Mouse (Mus musculus): ENCODE data around the gene Lmbrd2.
"Not testable (repeated sequence)": the region's sequence is repeated elsewhere in the genome, so short reads cannot be mapped to it uniquely, and the experiment has no call there.

Gene Lmbrd2

DNA sequence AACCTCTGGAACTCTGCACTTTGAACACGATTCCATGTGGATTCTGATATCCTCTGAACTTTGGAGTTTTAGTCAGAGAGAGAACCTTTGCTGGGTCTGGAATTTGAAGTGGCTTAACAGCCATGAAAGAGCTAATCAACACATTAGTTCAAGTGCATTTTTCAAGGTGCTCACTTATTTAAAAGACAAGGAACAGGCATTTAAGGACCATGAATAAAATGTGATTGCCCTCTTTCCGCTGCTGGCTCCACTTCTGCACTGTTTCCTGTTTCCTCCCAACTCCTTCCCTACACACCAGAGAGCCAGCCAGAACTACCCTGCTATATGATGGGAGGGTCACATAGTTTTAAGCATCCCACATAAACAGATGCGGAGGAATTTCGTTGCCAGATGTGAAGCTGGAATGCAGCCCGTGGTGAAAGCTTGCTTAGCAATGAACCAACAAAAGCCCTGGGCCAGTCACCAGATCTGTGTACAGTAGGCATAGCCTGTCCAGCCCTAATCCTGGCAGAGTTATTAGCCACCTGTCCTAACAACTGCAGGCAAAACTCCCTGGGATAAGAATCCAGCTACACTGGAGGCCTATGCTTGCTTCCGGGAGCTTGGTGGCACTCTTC is 5.4 kb upstream of the Lmbrd2 start:
- DNase-seq (ENCODE audit: low read depth) = no peak

DNA sequence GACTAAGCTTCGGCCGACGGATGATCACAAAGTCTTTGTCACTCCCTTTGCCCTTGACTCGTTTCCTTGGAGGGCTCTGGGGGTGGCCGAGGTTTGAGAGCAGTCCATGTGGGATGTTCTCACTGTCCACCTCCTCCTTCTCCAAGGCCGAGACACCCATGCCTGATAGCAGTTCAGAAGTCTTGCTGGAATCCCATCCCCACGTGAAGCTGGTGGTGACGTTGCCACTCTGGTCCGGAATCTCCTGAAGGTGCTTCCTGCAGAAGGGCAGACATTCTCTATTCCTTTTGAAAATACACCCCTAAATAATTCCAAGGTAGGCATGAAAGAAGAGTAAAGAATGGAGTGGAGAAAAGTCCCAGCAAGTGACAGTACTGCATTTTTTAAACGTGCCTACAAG is 903 bp upstream of the Lmbrd2 start:
- peak; percentile 36 for DNase-seq (ENCODE audit: low read depth)

DNA sequence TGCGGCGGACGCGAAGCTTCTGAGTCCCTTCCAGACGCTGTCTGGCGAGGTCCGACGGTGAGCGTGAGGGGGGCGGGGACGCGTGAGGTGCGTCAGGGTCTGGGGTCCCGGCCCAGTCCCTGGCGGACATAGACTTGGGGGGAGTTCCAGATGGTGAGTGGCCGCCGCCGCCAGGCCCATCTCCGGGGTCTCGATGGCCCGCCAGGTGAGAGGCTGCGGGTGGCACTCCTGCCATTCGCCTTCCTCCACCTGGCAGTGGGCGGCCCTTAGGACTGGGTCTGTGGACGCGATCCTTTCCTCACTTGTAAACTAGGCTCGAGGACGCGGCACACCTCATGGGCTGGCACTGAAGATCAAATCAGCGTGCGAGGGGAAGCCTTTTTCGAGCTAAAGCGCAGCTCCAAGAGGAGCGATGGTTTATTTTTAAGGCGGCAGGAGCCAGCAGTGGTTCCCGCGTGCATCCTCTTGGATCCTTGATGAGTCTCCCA is 378 bp downstream of the Lmbrd2 start:
- DNase-seq (ENCODE audit: low read depth) = peak; percentile 48

DNA sequence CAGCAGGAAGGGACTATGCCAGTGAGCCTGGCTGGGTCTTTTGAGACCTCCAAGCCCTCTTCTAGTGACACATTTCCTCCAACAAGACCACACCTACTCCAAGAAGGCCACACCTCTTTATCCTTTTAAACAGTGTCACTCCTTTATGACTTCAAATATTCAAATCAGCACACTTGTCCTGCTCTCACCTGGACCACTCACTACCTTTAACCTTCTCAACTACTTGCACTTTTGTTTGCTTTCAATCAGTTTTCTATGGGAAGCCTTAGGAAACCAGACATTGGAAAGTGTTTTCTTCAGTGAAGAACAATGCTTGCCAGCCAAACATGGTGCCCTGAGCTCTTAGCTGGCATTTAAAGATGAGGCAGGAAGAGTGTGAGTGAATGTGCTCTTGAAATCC is 15.0 kb downstream of the Lmbrd2 start, which contains the start of gene Skp2:
Gene Skp2, minus strand, starts transcription at position 101 of the 400 bp plus-strand sequence.
- DNase-seq (ENCODE audit: low read depth) = no peak

DNA sequence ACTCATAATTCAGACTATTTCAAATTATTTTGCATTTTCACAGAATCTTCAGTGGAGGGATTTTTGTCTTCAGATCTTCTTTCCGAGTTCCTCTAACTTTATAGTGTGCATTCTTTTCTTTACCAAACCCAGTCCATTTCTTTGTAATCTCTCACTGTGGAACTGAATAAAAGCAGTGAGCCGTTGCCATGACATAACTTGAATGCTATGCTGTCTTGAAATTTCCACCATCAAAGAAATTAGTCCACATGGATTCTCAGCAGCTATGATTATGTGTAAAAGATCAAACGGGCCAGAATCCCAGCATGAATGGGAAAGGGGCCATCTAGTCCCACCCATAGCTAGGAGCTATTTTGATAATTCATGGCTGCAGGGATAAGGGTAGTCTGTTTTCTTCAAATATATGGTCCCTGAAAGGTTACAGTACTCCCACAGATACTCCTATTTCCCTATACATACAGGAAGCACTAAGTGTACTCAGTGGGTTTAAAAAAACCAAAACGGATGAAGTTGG is 22.3 kb downstream of the Lmbrd2 start:
- DNase-seq (ENCODE audit: low read depth) = no peak

DNA sequence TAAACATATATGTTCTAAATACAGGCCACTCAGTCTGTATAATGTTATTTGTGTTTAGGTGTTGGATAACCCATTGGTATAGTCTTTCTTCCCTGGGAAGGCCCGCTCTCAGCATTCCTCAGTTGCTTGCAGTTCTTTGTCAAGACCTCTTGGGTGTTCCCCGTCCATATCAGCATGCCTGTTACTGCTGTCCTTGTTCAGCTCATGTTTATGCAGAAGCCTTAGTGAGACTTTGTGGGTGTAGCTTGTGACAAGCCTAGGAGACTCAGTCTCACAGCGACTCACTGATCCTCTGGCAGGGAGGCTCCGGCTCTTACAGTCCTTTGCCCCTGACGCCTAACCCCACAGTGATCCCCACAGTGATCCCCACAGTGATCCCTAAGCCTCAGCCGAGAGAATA is 23.8 kb downstream of the Lmbrd2 start:
- no peak for DNase-seq (ENCODE audit: low read depth)

DNA sequence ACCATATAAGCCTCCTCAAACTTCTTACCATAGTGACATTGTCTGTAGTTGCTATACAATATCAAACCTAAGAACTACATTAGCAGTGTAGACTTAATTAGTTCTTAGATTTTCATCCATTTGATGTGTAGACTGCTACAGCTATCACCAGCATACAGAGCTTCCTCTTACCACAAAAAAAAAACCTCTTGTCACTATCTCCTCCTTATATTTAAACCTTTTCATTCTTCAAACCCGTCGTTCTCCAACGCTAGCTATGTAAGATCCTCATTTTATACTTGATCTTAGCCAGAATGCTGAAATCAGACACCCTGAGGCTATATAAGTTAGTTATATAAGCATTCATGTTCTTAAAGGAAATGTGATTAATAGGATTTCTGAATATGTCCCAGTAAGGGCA is 36.7 kb downstream of the Lmbrd2 start:
- no peak for DNase-seq (ENCODE audit: low read depth)

DNA sequence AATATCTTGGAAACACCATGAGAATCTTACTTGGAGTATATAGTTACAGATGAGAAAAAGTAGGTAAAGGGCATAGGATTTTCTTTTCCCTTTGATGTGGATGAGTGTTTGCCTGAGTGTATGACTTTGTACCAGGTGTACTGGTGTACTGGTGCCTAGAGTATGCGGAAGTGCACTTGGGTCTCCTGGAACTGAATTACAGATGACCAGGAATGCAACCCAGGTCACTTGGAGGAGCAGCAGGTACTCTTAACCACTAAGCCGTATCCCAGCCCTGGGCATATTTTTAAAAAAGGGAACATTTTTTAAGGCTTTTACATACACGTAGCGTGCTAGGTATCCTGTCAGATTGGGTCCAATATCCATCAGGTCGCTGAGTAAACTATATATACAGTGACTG is 43.6 kb downstream of the Lmbrd2 start:
- DNase-seq (ENCODE audit: low read depth) = no peak

DNA sequence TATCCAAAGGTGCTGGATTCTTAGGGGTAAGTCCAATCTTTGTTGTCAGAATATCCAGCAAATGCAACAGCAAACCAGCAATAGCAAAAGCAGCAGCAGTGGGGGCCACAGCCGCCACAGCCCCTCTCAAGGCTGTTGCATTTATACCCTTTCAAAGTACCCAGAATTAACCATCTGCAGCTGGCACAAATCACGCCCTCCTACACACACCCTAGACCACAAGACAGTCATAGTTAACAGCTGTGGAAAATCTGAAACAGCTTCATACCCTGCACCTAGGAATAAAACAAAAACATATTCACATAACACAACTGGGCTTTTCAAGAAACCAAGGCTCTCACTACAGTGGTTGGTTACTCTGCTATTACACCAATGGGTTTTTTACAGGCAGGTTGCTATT is 49.4 kb downstream of the Lmbrd2 start:
- no peak for DNase-seq (ENCODE audit: low read depth)

DNA sequence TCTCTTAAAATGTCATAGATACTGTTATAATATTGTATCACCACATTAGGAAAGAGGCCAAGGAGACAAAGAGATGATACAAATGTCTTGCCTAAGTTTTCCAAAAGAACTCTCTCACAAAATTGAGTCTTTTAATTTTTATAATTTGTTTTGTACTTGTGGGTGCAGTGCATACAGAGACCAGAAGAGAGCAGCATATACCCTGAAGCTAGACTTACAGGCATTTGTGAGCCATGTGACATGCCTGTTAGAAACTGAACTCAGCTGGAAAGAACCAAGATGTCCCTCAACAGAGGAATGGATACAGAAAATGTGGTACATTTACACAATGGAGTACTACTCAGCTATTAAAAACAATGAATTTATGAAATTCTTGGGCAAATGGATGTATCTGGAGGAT is 52.3 kb downstream of the Lmbrd2 start:
- peak; percentile 52 for DNase-seq (ENCODE audit: low read depth)

DNA sequence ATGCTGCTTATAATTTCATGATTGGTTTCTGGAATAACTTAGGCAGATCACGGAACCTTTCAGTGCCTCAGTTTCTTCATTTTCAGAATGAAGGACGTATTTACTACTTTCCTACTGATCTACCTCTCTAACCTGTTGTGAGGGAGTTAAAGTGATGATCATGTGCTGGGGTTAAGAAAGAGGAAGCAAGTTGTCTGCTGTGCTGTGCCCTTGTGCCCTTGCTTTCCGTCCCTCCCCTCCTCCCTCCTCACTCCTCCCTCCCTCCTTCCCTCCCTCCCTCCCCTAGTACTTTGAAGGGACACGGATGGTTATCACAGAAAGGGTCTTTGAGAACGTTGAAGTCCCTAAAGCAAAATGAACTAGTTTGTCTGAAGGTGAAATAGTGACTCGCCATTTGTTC is 58.1 kb downstream of the Lmbrd2 start:
- peak; percentile 28 for DNase-seq (ENCODE audit: low read depth)

DNA sequence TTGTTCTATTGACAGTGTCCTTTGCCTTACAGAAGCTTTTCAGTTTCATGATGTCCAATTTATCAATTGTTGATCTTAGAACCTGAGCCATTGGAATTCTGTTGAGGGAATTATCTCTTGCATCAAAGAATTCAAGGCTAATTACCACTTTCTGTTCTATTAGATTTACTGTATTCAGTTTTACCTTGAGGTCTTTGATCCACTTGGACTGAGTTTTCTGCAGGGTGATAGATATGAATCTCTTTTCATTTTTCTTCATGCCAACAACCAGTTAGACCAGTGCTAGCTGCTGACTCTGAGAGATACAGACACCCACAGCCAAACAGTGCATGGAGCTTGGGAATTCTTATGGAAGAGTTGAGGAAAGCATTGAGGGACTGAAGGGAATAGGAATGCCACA is 71.5 kb downstream of the Lmbrd2 start:
- DNase-seq (ENCODE audit: low read depth) = no peak

DNA sequence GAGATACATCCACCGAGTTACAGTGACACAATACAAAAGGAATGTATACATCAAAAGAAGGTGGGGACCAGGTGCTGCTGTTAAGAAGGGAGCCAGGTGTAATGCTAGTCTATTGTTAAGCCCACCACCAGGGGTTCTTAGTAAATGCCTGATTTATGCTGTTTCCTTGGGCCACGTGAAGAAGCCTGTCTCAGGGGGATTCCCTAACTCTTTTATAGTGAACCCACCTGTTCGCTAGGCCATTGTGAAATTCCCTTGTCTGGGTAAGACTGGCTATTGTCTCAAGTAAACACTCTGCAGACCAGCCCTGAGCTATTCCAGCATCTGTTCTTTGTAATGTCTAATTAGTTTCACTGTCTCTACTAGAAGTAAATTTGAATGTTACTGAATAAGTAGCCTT is 72.7 kb downstream of the Lmbrd2 start:
- DNase-seq (ENCODE audit: low read depth) = not testable (repeated sequence)

DNA sequence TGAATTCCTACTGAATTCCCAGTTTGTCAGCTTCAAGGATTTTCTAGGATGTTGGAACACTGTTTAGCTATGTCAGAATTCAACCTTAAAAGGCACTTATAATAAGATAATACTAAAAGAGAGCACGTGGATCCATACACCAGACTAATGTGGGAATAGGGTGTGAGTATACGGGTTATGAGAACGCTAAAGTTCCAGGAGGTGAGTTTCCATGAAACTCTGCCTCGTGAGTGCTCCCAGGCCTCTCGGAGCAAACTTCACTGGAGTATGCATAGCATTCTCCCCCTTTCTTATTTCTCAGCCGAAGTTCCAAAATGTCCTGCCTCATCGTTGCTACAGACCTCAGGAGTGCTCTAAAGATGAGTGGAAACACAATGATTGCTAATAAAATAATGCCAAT is 73.1 kb downstream of the Lmbrd2 start:
- not testable (repeated sequence) for DNase-seq (ENCODE audit: low read depth)

DNA sequence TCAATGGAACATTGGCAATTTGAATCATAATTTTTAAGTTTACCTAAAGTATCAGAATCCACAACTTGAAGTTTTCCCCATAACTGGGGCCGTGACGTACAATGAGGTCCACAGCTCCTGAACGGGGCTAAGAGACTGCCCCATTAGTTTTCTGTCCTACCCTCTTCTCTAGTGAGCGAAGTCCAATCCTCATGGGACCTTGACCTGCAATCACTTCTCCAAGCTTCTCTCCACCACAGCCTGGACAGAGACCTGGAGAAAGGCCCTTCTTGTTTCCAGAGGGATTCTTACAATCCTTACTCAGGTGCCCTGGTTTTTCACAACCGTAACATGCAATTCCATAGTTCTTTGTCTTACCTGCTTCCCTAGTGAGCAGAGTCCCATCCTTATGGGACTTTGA is 76.1 kb downstream of the Lmbrd2 start:
- no peak for DNase-seq (ENCODE audit: low read depth)

DNA sequence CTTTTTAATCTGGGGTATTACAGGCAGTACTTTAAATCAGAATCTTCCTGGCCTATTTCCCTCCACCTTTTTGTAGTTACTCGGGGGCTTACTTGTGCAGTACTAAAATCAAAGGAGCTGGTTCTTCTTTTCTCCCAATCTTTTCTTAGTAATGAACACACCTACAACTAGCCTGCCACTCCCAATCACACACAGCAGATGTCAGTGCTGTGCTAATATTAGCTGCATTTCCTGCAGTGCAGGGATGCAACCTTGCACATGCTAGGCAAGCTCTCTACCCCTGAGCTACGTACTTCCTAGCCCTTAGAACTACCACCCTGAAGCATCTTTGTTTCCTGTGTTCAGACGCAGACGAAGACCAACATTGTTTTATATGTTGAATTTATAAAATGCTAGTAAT is 90.6 kb downstream of the Lmbrd2 start:
- not testable (repeated sequence) for DNase-seq (ENCODE audit: low read depth)

DNA sequence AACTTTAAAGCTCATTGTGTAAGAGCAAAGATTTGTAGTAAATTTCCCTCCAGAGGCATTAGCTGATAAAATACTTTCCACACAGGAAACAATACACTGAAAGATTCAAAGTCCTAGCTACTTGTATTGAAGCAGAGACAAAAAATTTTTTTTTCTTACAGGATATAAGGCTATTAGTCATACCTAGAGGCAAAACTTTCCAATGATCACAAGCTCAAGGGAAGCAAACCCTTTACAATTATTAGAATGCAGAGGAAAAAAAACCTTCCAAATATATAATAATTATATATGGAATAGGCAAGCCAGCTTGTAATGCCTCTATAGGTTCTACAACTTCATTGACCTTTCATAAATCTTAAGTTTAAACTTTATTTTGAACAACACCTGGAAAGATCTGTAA is 106.0 kb downstream of the Lmbrd2 start:
- no peak for DNase-seq (ENCODE audit: low read depth)
